Mouse (Mus musculus): ENCODE measurements around the gene Rgl2.
"Not testable (repeated sequence)": the region's sequence is repeated elsewhere in the genome, so short reads cannot be mapped to it uniquely, and the experiment has no call there.

The Rgl2 gene

DNA sequence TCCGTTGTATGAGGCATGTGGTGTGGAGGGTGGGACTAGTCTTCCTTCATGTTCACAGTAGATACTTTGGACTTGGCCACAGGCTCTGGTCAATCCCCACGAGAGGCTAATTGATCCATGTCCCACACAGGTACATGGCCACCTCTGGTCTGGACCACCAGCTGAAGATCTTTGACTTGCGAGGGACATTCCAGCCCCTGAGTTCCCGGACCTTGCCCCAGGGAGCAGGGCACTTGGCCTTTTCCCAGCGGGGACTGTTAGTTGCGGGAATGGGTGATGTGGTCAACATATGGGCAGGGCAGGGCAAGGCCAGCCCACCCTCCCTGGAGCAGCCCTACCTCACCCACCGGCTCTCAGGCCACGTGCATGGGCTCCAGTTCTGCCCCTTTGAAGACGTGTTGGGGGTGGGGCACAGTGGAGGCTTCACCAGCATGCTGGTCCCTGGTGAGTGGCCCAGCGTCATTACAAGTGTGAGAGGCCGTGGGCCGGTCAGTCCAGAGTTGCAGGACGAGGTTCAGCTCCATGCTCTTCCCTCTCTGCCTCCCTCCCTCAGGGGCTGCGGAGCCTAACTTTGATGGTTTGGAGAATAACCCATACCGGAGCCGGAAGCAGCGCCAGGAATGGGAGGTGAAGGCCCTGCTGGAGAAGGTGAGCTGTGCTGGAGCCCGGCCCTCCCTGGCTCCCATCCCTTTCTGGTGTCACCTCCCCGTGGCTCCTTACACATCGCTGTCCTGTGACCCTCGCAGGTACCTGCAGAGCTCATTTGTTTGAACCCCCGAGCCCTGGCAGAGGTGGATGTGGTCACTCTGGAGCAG, 19.0 kb downstream of the Rgl2 start:
- DNase-seq (ENCODE audit: low read depth, low spot score) = no peak

DNA sequence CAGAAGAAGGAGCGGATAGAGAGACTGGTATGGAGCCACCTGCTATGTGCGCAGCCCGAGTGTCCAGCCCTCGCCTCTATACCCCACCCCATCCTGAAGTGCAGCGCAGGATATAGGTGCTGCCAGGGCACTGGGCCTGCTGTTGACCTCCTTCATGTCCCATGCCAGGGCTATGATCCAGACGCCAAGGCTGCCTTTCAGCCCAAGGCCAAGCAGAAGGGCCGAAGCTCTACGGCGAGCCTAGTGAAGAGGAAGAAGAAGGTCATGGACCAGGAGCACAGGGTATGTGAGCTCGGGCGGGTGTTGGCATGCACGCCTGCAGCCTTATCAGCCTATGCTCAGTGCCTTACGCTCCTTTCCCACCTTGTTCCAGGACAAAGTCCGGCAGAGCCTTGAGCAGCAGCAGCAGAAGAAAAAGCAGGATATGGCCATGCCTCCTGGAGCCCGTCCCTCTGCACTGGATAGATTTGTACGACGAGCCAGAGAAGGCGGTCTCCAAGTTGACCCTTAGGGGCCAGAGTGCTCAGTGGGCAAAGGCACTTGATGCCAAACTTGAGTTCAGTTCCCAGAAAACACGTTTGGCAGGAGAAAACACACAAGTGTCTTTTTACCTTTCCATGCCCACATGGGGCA, 19.7 kb downstream of the Rgl2 start:
- no peak for DNase-seq (ENCODE audit: low read depth, low spot score)

GRCm38 (mm10) chr17:33950131-33950625, 20.8 kb downstream of the Rgl2 start:
- no peak for DNase-seq (ENCODE audit: low read depth, low spot score)

DNA sequence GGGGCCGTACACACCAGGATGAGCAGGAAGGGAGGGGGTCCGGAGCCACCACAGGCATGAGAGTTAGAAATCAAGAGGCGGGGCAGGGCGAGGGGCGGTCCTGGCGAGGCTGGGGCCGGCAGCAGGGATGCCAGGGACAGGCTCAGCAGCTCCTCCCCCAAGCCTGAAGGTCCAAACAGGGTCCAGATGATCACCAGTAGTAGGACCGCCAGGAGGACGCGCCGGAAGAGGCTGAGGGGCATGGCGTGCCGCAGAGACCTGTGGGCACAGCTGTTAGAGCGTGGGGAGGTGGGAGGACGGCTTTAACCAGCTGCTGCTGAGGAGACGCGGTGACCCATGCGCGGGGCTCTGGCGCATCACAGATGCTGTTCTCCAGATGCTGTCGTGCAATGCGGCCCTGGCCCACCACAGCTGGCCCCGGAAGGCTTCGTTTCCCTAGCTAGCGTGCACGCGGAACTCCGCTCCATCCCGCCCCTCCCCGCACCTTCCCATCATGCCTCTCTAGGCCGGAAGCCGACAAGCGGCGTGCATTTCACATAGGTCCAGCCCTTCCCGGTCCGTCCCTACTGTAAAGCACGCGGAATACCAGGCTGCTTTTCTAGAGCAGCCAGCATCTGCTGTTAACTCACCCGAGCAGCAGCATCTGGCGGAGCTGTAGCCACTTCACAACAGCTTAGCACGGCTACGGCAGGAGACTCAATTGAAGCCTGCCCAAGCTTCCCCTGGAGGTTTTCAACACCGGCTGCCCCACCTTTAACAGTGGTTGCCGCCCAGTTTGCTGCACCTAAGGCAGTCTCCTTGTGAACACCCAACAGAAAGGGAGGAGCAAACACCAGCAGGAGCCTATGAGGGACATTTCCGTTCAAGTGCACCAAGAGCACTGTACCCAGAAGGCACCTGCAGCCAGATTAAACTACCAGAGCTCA, 21.9 kb downstream of the Rgl2 start, which contains the start of gene B3galt4:
TSS of gene B3galt4 (minus strand) at position 468 of the 926 bp plus-strand sequence.
- DNase-seq (ENCODE audit: low read depth, low spot score) = peak; percentile 72

- not testable (repeated sequence) for DNase-seq (ENCODE audit: low read depth, low spot score)
Measured at GRCm38 (mm10) chr17:33952015-33952414, 22.7 kb downstream of the Rgl2 start.

- DNase-seq (ENCODE audit: low read depth, low spot score) = no peak
Measured at GRCm38 (mm10) chr17:33952879-33953278, 23.5 kb downstream of the Rgl2 start.

DNA sequence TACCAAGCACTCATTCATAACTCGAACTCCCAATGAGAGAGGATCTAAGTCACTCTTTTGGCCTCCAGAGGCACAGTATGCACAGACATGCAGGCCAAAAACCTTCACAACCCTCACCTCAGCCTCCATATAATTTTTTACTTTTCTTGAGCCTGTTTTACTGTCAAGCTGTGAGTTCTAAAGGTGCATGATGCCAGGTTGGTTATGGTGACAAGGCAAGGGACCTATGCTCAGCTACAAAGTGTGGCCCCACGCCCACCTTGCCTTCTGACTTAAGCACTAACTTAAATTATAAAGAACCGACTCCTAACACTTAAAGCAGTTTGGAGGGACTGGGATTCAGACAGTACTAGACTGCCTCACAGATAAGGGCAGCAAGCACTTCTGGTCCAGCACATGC, 24.0 kb downstream of the Rgl2 start:
- no peak for DNase-seq (ENCODE audit: low read depth, low spot score)

GRCm38 (mm10) chr17:33953961-33954565, 24.7 kb downstream of the Rgl2 start:
- no peak for DNase-seq (ENCODE audit: low read depth, low spot score)

GRCm38 (mm10) chr17:33954646-33955554, 25.6 kb downstream of the Rgl2 start:
- DNase-seq (ENCODE audit: low read depth, low spot score) = no peak

DNA sequence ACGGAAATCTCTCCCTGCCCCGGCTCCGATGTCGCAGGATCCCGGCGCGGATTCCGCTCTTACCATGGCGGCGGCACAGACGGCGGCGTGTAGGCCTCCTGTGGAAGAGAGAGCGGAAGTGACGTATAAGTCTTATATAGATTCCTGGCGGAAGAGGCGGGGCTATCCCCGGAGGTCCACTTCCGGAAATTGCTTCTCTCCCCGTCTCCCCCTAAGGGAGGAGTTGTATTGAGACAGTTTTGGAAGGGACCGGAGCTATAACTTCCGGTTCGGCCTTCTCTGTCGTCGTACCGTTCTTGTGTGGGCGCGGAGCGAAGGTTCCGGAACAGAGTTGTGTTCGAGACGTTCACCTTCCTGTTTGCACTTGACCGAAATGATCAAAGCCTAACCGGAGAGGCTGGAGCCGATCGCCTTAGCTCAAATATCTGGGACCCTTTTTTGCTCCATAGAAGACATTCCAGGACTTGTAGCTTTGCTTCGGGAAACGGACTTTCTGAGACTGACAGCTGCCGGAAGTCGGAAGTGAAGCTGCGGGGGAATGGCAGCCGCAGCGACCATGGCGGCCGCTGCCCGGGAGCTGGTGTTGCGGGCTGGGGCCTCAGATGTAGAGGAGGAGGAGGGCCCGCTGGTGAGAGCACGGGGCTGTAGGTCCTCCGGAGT, 26.3 kb downstream of the Rgl2 start, which contains the start of the genes Vps52 and Rps18:
TSS of gene Vps52 (plus strand) at position 258 of the 660 bp plus-strand sequence.
TSS of gene Rps18 (minus strand) at position 447 of the 660 bp plus-strand sequence.
- DNase-seq (ENCODE audit: low read depth, low spot score) = peak; percentile 98

GRCm38 (mm10) chr17:33956336-33956735, 27.0 kb downstream of the Rgl2 start:
- DNase-seq (ENCODE audit: low read depth, low spot score) = no peak

- no peak for DNase-seq (ENCODE audit: low read depth, low spot score)
Measured at GRCm38 (mm10) chr17:33957493-33957892, 28.1 kb downstream of the Rgl2 start.

GRCm38 (mm10) chr17:33958451-33958850, 29.1 kb downstream of the Rgl2 start:
- no peak for DNase-seq (ENCODE audit: low read depth, low spot score)

GRCm38 (mm10) chr17:33959135-33959534, 29.8 kb downstream of the Rgl2 start:
- no peak for DNase-seq (ENCODE audit: low read depth, low spot score)

- DNase-seq (ENCODE audit: low read depth, low spot score) = no peak
Measured at GRCm38 (mm10) chr17:33959948-33960347, 30.6 kb downstream of the Rgl2 start.

DNA sequence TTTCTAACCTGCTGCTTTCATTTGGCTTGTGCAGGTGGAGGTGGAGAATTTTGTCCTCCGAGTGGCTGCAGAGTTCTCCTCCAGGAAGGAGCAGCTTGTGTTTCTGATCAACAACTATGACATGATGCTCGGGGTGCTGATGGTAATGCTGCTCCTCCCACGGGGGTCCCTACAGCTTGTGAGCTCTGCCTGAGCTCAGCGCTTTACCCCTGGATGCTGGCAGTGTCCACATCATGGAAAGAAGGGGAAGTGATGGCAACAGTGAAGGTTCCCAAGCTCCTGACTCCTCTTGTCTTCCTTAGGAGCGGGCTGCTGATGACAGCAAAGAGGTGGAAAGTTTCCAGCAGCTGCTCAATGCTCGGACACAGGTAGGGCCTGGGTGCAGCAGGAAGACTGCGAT, 33.5 kb downstream of the Rgl2 start:
- no peak for DNase-seq (ENCODE audit: low read depth, low spot score)

GRCm38 (mm10) chr17:33965082-33965845, 35.9 kb downstream of the Rgl2 start:
- no peak for DNase-seq (ENCODE audit: low read depth, low spot score)

GRCm38 (mm10) chr17:33965846-33966550, 36.7 kb downstream of the Rgl2 start:
- no peak for DNase-seq (ENCODE audit: low read depth, low spot score)

All from retina, postnatal 7 days (tissue).